Mouse (Mus musculus) cerebral cortex, adult 2 months (tissue): Measurements from ENCODE around the gene Olfr63.

Source experiments
- WGBS: fragments of 180-500 bp; shearing (Covaris S2); methylation state at CpG from one replicate; pipeline ENCODE4 v1.1.7; 2018; 5-methylcytosine and 5-hydroxymethylcytosine counted together

The Olfr63 gene

DNA sequence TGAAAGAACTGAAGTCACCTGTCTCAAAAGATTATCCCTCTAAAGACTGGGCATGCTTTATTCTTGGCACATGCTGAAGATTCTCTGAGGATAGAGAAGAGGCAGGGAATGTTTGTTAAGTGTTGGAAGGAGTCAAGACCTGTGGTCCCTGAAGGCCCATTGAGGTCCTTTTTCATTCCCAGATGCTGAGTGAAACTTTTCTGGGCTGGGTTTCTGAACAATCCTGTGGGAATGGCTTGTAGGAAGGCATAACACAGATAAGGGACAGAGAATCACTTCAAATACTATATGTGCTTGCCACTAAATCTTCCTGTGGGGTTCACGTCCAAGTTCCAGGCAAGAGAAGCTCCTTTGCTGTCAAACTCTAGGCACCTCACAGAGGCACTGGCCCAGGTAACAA lies at the start of gene Olfr63:
TSS of gene Olfr63 (plus strand) at position 301 of the 400 bp plus-strand sequence.
- 80% methylated on average over 1 of the region's 1 CpGs for WGBS

DNA sequence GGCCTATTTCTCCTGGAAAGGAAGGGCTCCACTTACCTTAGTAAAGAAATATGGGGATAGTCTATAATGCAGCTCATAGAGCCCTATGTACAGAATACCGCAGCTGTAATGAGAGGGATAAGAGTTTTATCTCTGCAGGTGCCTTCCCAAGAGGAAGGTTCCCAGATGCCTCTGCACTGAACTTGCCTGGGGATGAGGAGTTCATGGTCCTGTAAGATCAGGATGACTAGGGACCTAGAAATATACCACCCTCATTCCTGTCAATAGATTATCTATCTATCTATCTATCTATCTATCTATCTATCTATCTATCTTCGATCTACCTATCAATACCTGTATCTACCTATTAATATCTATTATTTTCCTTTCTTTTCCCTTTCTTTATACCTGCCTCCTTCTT lies 42.9 kb upstream of the Olfr63 start, which contains the start of gene Olfr1564:
TSS of gene Olfr1564 (minus strand) at position 101 of the 400 bp plus-strand sequence.
- WGBS: 81% methylated on average over 2 of the region's 2 CpGs

DNA sequence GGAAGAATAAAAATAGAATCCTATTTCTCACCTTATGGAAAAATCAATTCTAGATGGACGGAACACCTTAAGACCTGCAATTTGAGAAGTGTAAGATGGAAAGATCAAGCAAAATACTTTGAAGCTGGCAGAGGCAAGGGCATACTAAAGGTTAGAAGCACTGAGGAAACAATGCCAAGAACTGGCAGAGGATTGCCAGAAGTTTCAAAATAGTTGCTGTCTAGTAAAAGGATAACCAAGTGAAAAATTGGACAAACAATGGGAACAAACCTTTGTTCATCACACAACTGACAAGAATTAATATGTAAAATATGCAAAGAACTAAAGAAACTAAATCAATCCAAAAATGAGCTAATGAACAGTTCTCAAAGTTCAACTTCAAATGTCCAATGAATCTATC lies 27.8 kb upstream of the Olfr63 start:
- WGBS: 92% methylated on average over 1 of the region's 1 CpGs

DNA sequence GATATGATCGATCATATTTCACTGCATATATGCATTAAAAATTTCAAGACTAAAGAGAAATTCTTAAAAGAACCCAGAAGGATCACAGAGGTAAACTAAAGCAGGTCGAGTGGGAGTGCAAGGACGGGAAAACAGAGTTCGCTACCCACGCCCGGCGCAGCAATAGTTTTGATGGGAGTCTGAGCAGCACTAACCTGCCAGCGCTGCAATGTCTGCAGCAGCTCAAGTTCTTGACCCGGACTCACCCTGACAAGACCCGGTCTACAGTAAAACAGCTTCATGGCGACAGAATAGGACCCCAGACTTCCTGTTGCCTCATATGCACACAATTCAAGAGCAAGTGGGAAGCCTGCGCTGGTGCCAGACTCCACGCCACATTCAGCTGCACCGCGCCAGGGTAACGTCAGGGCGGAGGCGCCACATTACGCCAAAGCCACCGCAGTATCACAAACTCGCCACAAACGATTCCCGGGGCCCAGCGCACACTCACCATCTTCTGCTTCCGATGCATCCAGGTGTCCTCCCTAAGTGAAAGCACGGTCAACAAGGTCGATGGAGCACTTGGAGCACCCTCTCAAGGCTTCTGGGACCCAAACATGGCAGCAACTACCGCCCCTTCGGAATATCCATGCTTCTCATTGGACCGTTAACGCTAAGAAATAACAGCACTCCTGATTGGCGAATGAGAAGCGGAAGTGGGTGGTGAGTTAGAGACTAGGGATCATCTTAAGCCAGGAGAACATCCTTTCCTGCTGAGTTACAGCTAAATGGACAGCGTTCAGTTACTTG lies 9.8 kb upstream of the Olfr63 start, which contains the start of gene Zfp955a:
TSS of gene Zfp955a (minus strand) at position 616 of the 789 bp plus-strand sequence.
- WGBS: 28% methylated on average over 1 of the region's 34 CpGs

DNA sequence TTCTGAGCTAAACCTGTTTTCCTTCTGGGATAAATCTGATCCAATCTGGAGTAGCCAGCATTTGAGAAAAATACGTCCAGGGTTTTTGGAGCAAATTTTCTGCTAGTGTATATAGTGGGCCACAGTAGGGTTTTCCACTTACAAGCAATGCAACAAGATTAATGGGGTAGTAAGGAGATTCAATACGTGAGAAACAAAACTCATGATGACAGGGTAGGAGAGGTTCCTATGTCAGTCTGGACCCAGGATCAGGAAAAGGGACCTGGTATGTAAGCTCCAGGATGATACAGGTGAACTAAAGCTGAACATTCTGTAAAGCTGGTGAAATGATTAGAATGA lies 9.2 kb upstream of the Olfr63 start:
- no CpG with 5 or more reads among the region's 2 CpGs for WGBS

DNA sequence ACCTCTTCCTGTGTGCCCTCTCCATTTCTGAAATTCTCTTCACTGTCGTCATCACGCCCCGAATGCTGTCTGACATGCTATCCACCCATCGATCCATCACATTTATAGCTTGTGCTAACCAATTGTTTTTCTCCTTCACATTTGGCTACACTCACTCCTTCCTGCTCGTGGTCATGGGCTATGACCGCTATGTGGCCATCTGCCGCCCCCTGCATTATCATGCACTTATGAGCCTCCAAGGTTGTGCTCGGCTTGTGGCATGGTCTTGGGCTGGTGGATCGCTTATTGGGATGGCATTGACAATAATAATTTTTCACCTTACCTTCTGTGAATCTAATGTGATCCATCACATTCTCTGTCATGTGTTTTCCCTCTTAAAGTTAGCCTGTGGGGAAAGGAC lies 4.4 kb downstream of the Olfr63 start:
- WGBS: 84% methylated on average over 9 of the region's 9 CpGs

DNA sequence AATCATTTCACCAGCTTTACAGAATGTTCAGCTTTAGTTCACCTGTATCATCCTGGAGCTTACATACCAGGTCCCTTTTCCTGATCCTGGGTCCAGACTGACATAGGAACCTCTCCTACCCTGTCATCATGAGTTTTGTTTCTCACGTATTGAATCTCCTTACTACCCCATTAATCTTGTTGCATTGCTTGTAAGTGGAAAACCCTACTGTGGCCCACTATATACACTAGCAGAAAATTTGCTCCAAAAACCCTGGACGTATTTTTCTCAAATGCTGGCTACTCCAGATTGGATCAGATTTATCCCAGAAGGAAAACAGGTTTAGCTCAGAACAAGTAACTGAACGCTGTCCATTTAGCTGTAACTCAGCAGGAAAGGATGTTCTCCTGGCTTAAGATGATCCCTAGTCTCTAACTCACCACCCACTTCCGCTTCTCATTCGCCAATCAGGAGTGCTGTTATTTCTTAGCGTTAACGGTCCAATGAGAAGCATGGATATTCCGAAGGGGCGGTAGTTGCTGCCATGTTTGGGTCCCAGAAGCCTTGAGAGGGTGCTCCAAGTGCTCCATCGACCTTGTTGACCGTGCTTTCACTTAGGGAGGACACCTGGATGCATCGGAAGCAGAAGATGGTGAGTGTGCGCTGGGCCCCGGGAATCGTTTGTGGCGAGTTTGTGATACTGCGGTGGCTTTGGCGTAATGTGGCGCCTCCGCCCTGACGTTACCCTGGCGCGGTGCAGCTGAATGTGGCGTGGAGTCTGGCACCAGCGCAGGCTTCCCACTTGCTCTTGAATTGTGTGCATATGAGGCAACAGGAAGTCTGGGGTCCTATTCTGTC lies 24.8 kb downstream of the Olfr63 start, which contains the start of gene Zfp955b:
TSS of gene Zfp955b (plus strand) at position 506 of the 837 bp plus-strand sequence.
- no CpG with 5 or more reads among the region's 25 CpGs for WGBS

DNA sequence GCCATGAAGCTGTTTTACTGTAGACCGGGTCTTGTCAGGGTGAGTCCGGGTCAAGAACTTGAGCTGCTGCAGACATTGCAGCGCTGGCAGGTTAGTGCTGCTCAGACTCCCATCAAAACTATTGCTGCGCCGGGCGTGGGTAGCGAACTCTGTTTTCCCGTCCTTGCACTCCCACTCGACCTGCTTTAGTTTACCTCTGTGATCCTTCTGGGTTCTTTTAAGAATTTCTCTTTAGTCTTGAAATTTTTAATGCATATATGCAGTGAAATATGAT lies 25.3 kb downstream of the Olfr63 start:
- no CpG with 5 or more reads among the region's 9 CpGs for WGBS
